Mouse (Mus musculus): ENCODE measurements around the gene Btaf1. TPM values are rescaled to one million over a fixed set of nuclear protein-coding genes. Genes with fewer than 3 reads are reported as not detected.

Gene Btaf1
- polyA plus RNA-seq, 1 experiment from 2014 or later, result 12.3 TPM

- H3K9me3 ChIP-seq (ENCODE audit: control insufficient read depth, low read length), result no peaks in the 10 kb centered on the region
- H3K4me2 ChIP-seq (ENCODE audit: low read length), result peak overlapping the region; percentile 93
- H3K27ac ChIP-seq (ENCODE audit: low read length), result peak overlapping the region; percentile 59; the same call in 1 of the 2 replicates
- peak overlapping the region; percentile 63; the same call in 1 of the 2 replicates for H3K4me3 ChIP-seq (replicated peaks; ENCODE audit: low read length)
- H3K4me1 ChIP-seq (replicated peaks; ENCODE audit: control insufficient read depth, insufficient read depth, low read length), result peaks cover 14% of the 10 kb centered on the region
- 22% methylated on average over 7 of the region's 7 CpGs for WGBS
- H3K27me3 ChIP-seq (replicated peaks; ENCODE audit: control insufficient read depth, insufficient read depth, low read length), result no peaks in the 10 kb centered on the region
- no peaks in the 10 kb centered on the region for H3K36me3 ChIP-seq (ENCODE audit: control insufficient read depth, insufficient read depth)
- H3K9ac ChIP-seq (replicated peaks; ENCODE audit: low read depth, low read length), result peak overlapping the region; percentile 26
- no peak for ATAC-seq
Measured at GRCm38 (mm10) chr19:36903377-36903776, 22.5 kb upstream of the Btaf1 start.

- Histone ChIP-seq H3K4me1 (replicated peaks; ENCODE audit: control insufficient read depth, insufficient read depth, low read length) (peaks cover 14% of the 10 kb centered on the region), H3K27ac (ENCODE audit: low read length) (peak overlapping the region; percentile 59), H3K4me2 (ENCODE audit: low read length) (peak overlapping the region; percentile 93), H3K9ac (replicated peaks; ENCODE audit: low read depth, low read length) (peak overlapping the region; percentile 88), H3K9me3 (ENCODE audit: control insufficient read depth, low read length) (no peaks in the 10 kb centered on the region), H3K4me3 (replicated peaks; ENCODE audit: low read length) (peak overlapping the region; percentile 63), H3K36me3 (ENCODE audit: control insufficient read depth, insufficient read depth) (no peaks in the 10 kb centered on the region), H3K27me3 (replicated peaks; ENCODE audit: control insufficient read depth, insufficient read depth, low read length) (no peaks in the 10 kb centered on the region)
- WGBS, result 1% methylated on average over 41 of the region's 41 CpGs
- peak; percentile 89 for ATAC-seq
Measured at GRCm38 (mm10) chr19:36904211-36905007, 21.5 kb upstream of the Btaf1 start.

- Histone ChIP-seq H3K9ac (replicated peaks; ENCODE audit: low read depth, low read length) (no peak overlapping the region), H3K36me3 (ENCODE audit: control insufficient read depth, insufficient read depth) (no peaks in the 10 kb centered on the region), H3K4me2 (ENCODE audit: low read length) (no peak overlapping the region), H3K27ac (ENCODE audit: low read length) (no peak overlapping the region), H3K9me3 (ENCODE audit: control insufficient read depth, low read length) (no peaks in the 10 kb centered on the region), H3K4me1 (replicated peaks; ENCODE audit: control insufficient read depth, insufficient read depth, low read length) (peaks cover 8% of the 10 kb centered on the region; the same call in 1 of the 2 replicates), H3K4me3 (replicated peaks; ENCODE audit: low read length) (no peak overlapping the region), H3K27me3 (replicated peaks; ENCODE audit: control insufficient read depth, insufficient read depth, low read length) (no peaks in the 10 kb centered on the region)
- ATAC-seq, result no peak
- WGBS, result 86% methylated on average over 3 of the region's 3 CpGs
Measured at GRCm38 (mm10) chr19:36909150-36909549, 16.7 kb upstream of the Btaf1 start.

- Histone ChIP-seq H3K27me3 (replicated peaks; ENCODE audit: control insufficient read depth, insufficient read depth, low read length) (no peaks in the 10 kb centered on the region), H3K9me3 (ENCODE audit: control insufficient read depth, low read length) (no peaks in the 10 kb centered on the region), H3K4me2 (ENCODE audit: low read length) (no peak overlapping the region), H3K4me1 (replicated peaks; ENCODE audit: control insufficient read depth, insufficient read depth, low read length) (peaks cover 3% of the 10 kb centered on the region; the same call in 1 of the 2 replicates), H3K36me3 (ENCODE audit: control insufficient read depth, insufficient read depth) (no peaks in the 10 kb centered on the region), H3K4me3 (replicated peaks; ENCODE audit: low read length) (no peak overlapping the region), H3K9ac (replicated peaks; ENCODE audit: low read depth, low read length) (no peak overlapping the region), H3K27ac (ENCODE audit: low read length) (no peak overlapping the region)
- WGBS, result 22% methylated on average over 9 of the region's 9 CpGs
- ATAC-seq, result no peak
Measured at GRCm38 (mm10) chr19:36909676-36910292, 16.1 kb upstream of the Btaf1 start.

GRCm38 (mm10) chr19:36910424-36911045 is 15.3 kb upstream of the Btaf1 start:
- H3K4me1 ChIP-seq (replicated peaks; ENCODE audit: control insufficient read depth, insufficient read depth, low read length), result 0 out of 2 replicates have a peak, but pooled peaks cover 3% of the 10 kb centered on the region
- ATAC-seq, result peak; percentile 72
- H3K4me3 ChIP-seq (replicated peaks; ENCODE audit: low read length), result no peak overlapping the region
- no peaks in the 10 kb centered on the region for H3K27me3 ChIP-seq (replicated peaks; ENCODE audit: control insufficient read depth, insufficient read depth, low read length)
- no peak overlapping the region for H3K4me2 ChIP-seq (ENCODE audit: low read length)
- no peaks in the 10 kb centered on the region for H3K36me3 ChIP-seq (ENCODE audit: control insufficient read depth, insufficient read depth)
- H3K27ac ChIP-seq (ENCODE audit: low read length), result no peak overlapping the region
- no peak overlapping the region; the same call in 1 of the 2 replicates for H3K9ac ChIP-seq (replicated peaks; ENCODE audit: low read depth, low read length)
- 17% methylated on average over 12 of the region's 12 CpGs for WGBS
- no peaks in the 10 kb centered on the region for H3K9me3 ChIP-seq (ENCODE audit: control insufficient read depth, low read length)

- H3K27me3 ChIP-seq (replicated peaks; ENCODE audit: control insufficient read depth, insufficient read depth, low read length), result no peaks in the 10 kb centered on the region
- WGBS, result 82% methylated on average over 7 of the region's 7 CpGs
- H3K4me3 ChIP-seq (replicated peaks; ENCODE audit: low read length), result no peak overlapping the region
- no peak overlapping the region for H3K4me2 ChIP-seq (ENCODE audit: low read length)
- 0 out of 2 replicates have a peak, but pooled peaks cover 11% of the 10 kb centered on the region for H3K4me1 ChIP-seq (replicated peaks; ENCODE audit: control insufficient read depth, insufficient read depth, low read length)
- no peak overlapping the region for H3K9ac ChIP-seq (replicated peaks; ENCODE audit: low read depth, low read length)
- no peaks in the 10 kb centered on the region for H3K9me3 ChIP-seq (ENCODE audit: control insufficient read depth, low read length)
- ATAC-seq, result no peak
- no peaks in the 10 kb centered on the region for H3K36me3 ChIP-seq (ENCODE audit: control insufficient read depth, insufficient read depth)
- H3K27ac ChIP-seq (ENCODE audit: low read length), result no peak overlapping the region
Measured at GRCm38 (mm10) chr19:36913064-36913463, 12.8 kb upstream of the Btaf1 start.

- Histone ChIP-seq H3K27me3 (replicated peaks; ENCODE audit: control insufficient read depth, insufficient read depth, low read length) (no peaks in the 10 kb centered on the region), H3K4me2 (ENCODE audit: low read length) (no peak overlapping the region), H3K4me1 (replicated peaks; ENCODE audit: control insufficient read depth, insufficient read depth, low read length) (peaks cover 14% of the 10 kb centered on the region), H3K9ac (replicated peaks; ENCODE audit: low read depth, low read length) (no peak overlapping the region), H3K4me3 (replicated peaks; ENCODE audit: low read length) (no peak overlapping the region), H3K36me3 (ENCODE audit: control insufficient read depth, insufficient read depth) (no peaks in the 10 kb centered on the region), H3K9me3 (ENCODE audit: control insufficient read depth, low read length) (no peaks in the 10 kb centered on the region), H3K27ac (ENCODE audit: low read length) (no peak overlapping the region)
- 72% methylated on average over 4 of the region's 4 CpGs for WGBS
- ATAC-seq, result no peak
Measured at GRCm38 (mm10) chr19:36916206-36916605, 9.7 kb upstream of the Btaf1 start.

GRCm38 (mm10) chr19:36916876-36917389 is 8.9 kb upstream of the Btaf1 start:
- peaks cover 14% of the 10 kb centered on the region for H3K4me1 ChIP-seq (replicated peaks; ENCODE audit: control insufficient read depth, insufficient read depth, low read length)
- no peaks in the 10 kb centered on the region for H3K27me3 ChIP-seq (replicated peaks; ENCODE audit: control insufficient read depth, insufficient read depth, low read length)
- H3K4me2 ChIP-seq (ENCODE audit: low read length), result peak overlapping the region; percentile 11; the same call in 1 of the 2 replicates
- H3K9ac ChIP-seq (replicated peaks; ENCODE audit: low read depth, low read length), result no peak overlapping the region
- ATAC-seq, result no peak
- H3K9me3 ChIP-seq (ENCODE audit: control insufficient read depth, low read length), result no peaks in the 10 kb centered on the region
- H3K27ac ChIP-seq (ENCODE audit: low read length), result no peak overlapping the region
- WGBS, result 77% methylated on average over 1 of the region's 1 CpGs
- H3K36me3 ChIP-seq (ENCODE audit: control insufficient read depth, insufficient read depth), result no peaks in the 10 kb centered on the region
- H3K4me3 ChIP-seq (replicated peaks; ENCODE audit: low read length), result no peak overlapping the region

All from forebrain, embryonic 16.5 days (tissue).